Mouse (Mus musculus) heart, embryonic 15.5 days (tissue): ENCODE data around the gene Adamts18. TPM values are rescaled to one million over a fixed set of nuclear protein-coding genes. Genes with fewer than 3 reads are reported as not detected.

Source experiments
- ATAC-seq: fragments of 200-750 bp; cut with Nextera tagmentation; replicated peaks from 2 replicates; pipeline ENCODE4 v1.8.0; 2017; ENCODE audit warnings: low read depth, moderate TSS enrichment; ENCODE audit not compliant: insufficient number of reproducible peaks, insufficient read depth, low FRiP score
- H3K27ac ChIP-seq: fragments of 300-500 bp; sonication (generic); 2 replicates; pipeline ENCODE4 v1.5.1; 2015; ENCODE audit warnings: mild to moderate bottlenecking, inconsistent platforms
- H3K27me3 ChIP-seq: fragments of 300-500 bp; sonication (generic); 2 replicates; pipeline ENCODE4 v1.6.1; 2015; ENCODE audit warnings: inconsistent platforms
- H3K36me3 ChIP-seq: fragments of 300-500 bp; sonication (generic); 2 replicates; pipeline ENCODE4 v1.6.1; 2015; ENCODE audit warnings: mild to moderate bottlenecking, inconsistent platforms
- H3K4me1 ChIP-seq: fragments of 300-500 bp; sonication (generic); replicated peaks from 2 replicates; pipeline ENCODE4 v1.6.1; 2015; ENCODE audit warnings: inconsistent platforms
- H3K4me2 ChIP-seq: fragments of 300-500 bp; sonication (generic); 2 replicates; pipeline ENCODE4 v1.6.1; 2015; ENCODE audit warnings: inconsistent platforms, mild to moderate bottlenecking, moderate library complexity
- H3K4me3 ChIP-seq: fragments of 300-500 bp; sonication (generic); 2 replicates; pipeline ENCODE4 v1.5.1; 2015; ENCODE audit warnings: mild to moderate bottlenecking, inconsistent platforms
- H3K9ac ChIP-seq: fragments of 300-500 bp; sonication (generic); 2 replicates; pipeline ENCODE4 v1.6.1; 2015; ENCODE audit warnings: mild to moderate bottlenecking, inconsistent platforms
- H3K9me3 ChIP-seq: fragments of 300-500 bp; sonication (generic); replicated peaks from 2 replicates; pipeline ENCODE4 v1.6.1; 2016; ENCODE audit warnings: inconsistent platforms
- WGBS: fragments of 180-500 bp; shearing (Covaris S2); methylation state at CpG from one replicate; pipeline ENCODE4 v1.1.7; 2015; ENCODE audit warnings: mixed read lengths; 5-methylcytosine and 5-hydroxymethylcytosine counted together
- polyA plus RNA-seq: library from polyadenylated mRNA; unstranded; fragments of >200 nt; fragmentation: Nextera tagmentation; extraction: Ambion mirVana; gene quantifications from 2 replicates; pipeline ENCODE4 v1.2.1, GENCODE M21; 2015

Adamts18 gene
- polyA plus RNA-seq, 1 experiment from 2014 or later: 0.88 TPM

GRCm38 (mm10) chr8:113799550-113799949 lies 49.0 kb downstream of the Adamts18 start:
- Histone ChIP-seq H3K27ac (no peak overlapping the region), H3K9ac (no peak overlapping the region), H3K4me2 (no peak overlapping the region), H3K27me3 (no peaks in the 10 kb centered on the region), H3K4me1 (no peaks in the 10 kb centered on the region), H3K9me3 (no peaks in the 10 kb centered on the region), H3K4me3 (no peak overlapping the region), H3K36me3 (no peaks in the 10 kb centered on the region)
- ATAC-seq: no peak
- no CpG with 5 or more reads among the region's 5 CpGs for WGBS

DNA sequence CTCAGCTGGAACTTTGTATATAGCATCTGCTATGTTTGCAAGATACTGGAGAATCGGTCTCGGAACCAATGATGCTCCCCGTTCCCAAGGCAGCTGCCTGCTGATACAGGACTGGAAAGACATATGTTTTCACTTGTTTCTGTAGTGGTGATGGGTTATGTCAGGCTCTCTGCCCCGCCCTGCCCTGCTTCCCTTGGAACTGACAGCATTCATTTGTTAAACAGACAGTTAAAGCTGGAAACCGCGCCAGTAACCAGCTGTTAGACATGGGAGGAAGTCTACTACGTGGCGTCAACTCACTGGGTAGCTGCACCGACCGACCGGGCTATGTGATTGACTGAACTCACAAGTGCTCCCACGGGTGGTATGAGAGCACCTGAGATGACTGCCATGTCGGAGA lies 56.7 kb downstream of the Adamts18 start:
- Histone ChIP-seq H3K27me3 (no peaks in the 10 kb centered on the region), H3K4me1 (no peaks in the 10 kb centered on the region), H3K9ac (no peak overlapping the region), H3K9me3 (no peaks in the 10 kb centered on the region), H3K27ac (no peak overlapping the region), H3K4me2 (no peak overlapping the region), H3K36me3 (no peaks in the 10 kb centered on the region), H3K4me3 (no peak overlapping the region)
- no CpG with 5 or more reads among the region's 13 CpGs for WGBS
- no peak for ATAC-seq

GRCm38 (mm10) chr8:113791061-113791460 lies 57.5 kb downstream of the Adamts18 start:
- H3K36me3 ChIP-seq: no peaks in the 10 kb centered on the region
- no peaks in the 10 kb centered on the region for H3K4me1 ChIP-seq
- H3K4me2 ChIP-seq: no peak overlapping the region
- no peak overlapping the region for H3K27ac ChIP-seq
- H3K9ac ChIP-seq: no peak overlapping the region
- no peaks in the 10 kb centered on the region for H3K27me3 ChIP-seq
- no CpG with 5 or more reads among the region's 3 CpGs for WGBS
- H3K9me3 ChIP-seq: no peaks in the 10 kb centered on the region
- no peak overlapping the region for H3K4me3 ChIP-seq
- ATAC-seq: no peak

DNA sequence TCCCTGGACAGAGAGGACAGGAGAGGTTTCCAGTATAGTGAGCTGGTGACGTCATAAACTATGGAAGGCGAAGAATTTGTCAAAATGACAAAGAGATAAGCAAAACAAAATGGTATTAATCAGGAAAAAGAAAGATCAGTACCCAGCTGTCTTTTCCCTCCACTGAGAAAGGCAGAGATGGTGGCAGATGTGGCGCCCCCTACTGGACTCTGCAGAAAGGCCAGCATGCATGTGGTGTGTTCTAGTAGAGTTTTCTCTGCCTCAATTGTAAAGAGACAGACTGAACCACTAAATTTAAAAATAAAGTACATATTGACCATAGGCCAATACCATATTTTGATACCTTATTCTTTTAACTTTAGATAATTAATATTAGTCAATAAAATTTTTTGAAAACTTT lies 64.8 kb downstream of the Adamts18 start:
- Histone ChIP-seq H3K9ac (no peak overlapping the region), H3K4me2 (no peak overlapping the region), H3K4me1 (no peaks in the 10 kb centered on the region), H3K27ac (no peak overlapping the region), H3K27me3 (no peaks in the 10 kb centered on the region), H3K9me3 (no peaks in the 10 kb centered on the region), H3K4me3 (no peak overlapping the region), H3K36me3 (no peaks in the 10 kb centered on the region)
- WGBS: no CpG with 5 or more reads among the region's 3 CpGs
- no peak for ATAC-seq

GRCm38 (mm10) chr8:113781554-113781953 lies 67.0 kb downstream of the Adamts18 start:
- no peak overlapping the region for H3K27ac ChIP-seq
- WGBS: 44% methylated on average over 2 of the region's 2 CpGs
- no peak for ATAC-seq

GRCm38 (mm10) chr8:113775361-113775760 lies 73.2 kb downstream of the Adamts18 start:
- H3K27me3 ChIP-seq: no peaks in the 10 kb centered on the region
- no peak for ATAC-seq
- H3K9me3 ChIP-seq: no peaks in the 10 kb centered on the region
- H3K36me3 ChIP-seq: no peaks in the 10 kb centered on the region
- H3K4me2 ChIP-seq: no peak overlapping the region
- no peak overlapping the region for H3K9ac ChIP-seq
- no peaks in the 10 kb centered on the region for H3K4me1 ChIP-seq
- 74% methylated on average over 6 of the region's 6 CpGs for WGBS
- no peak overlapping the region for H3K4me3 ChIP-seq
- no peak overlapping the region for H3K27ac ChIP-seq

More at GRCm38 (mm10) chr8:113781554-113781953, 67.0 kb downstream of the Adamts18 start:
- Histone ChIP-seq H3K9ac (no peak overlapping the region), H3K4me2 (no peak overlapping the region), H3K27me3 (no peaks in the 10 kb centered on the region), H3K4me1 (no peaks in the 10 kb centered on the region), H3K9me3 (no peaks in the 10 kb centered on the region), H3K4me3 (no peak overlapping the region), H3K36me3 (no peaks in the 10 kb centered on the region)

GRCm38 (mm10) chr8:113768861-113769410 lies 79.6 kb downstream of the Adamts18 start:
- Histone ChIP-seq H3K27me3 (no peaks in the 10 kb centered on the region), H3K9me3 (no peaks in the 10 kb centered on the region), H3K36me3 (no peaks in the 10 kb centered on the region), H3K4me3 (no peak overlapping the region), H3K27ac (no peak overlapping the region), H3K9ac (no peak overlapping the region), H3K4me1 (no peaks in the 10 kb centered on the region), H3K4me2 (no peak overlapping the region)
- no peak for ATAC-seq
- 50% methylated on average over 8 of the region's 8 CpGs for WGBS

DNA sequence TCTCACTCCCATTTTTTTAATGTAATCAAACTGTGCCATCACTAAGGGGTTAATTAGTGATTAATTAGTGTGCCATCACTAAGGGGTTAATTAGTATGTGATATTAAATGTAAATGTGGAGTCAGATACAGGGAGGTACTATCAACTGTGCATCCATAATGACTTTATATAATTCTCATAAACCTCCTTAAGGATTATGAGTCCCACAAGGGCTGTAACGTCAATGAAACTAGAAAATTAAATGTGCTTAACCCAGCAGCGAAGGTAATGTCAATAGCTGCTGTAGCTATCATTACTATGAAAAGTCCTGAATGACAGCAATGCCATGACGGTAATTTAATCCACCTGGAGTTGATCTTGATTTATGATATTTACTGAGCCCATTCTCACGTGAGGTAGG lies 83.4 kb downstream of the Adamts18 start:
- H3K27me3 ChIP-seq: no peaks in the 10 kb centered on the region
- H3K4me3 ChIP-seq: no peak overlapping the region
- no peak for ATAC-seq
- H3K36me3 ChIP-seq: no peaks in the 10 kb centered on the region
- no peak overlapping the region for H3K27ac ChIP-seq
- no peaks in the 10 kb centered on the region for H3K9me3 ChIP-seq
- no peak overlapping the region for H3K4me2 ChIP-seq
- 80% methylated on average over 4 of the region's 4 CpGs for WGBS
- H3K4me1 ChIP-seq: no peaks in the 10 kb centered on the region
- no peak overlapping the region for H3K9ac ChIP-seq

GRCm38 (mm10) chr8:113763592-113764355 lies 84.8 kb downstream of the Adamts18 start:
- Histone ChIP-seq H3K4me1 (no peaks in the 10 kb centered on the region), H3K27me3 (no peaks in the 10 kb centered on the region), H3K9me3 (no peaks in the 10 kb centered on the region), H3K4me3 (no peak overlapping the region), H3K27ac (no peak overlapping the region), H3K36me3 (no peaks in the 10 kb centered on the region), H3K9ac (no peak overlapping the region), H3K4me2 (no peak overlapping the region)
- WGBS: 65% methylated on average over 10 of the region's 10 CpGs
- no peak for ATAC-seq

DNA sequence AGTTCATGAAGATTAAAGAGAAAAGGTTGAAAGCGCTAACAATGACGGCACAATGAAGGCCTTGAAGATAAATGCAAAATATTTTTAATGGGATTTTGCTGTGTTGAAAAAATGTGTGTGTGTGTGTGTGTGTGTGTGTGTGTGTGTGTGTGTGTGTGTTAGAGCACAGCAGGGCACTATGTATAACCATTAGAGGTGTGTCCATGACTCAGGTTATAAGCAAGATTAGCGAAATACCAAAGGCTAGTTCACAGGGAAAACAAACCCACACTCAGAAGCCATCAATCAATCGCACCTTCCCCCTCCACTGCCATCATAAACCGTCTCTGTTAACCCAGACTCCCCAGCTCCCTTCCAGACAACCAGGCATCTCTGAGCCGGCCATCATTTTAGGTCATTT lies 86.4 kb downstream of the Adamts18 start:
- H3K4me3 ChIP-seq: no peak overlapping the region

GRCm38 (mm10) chr8:113755866-113756265 lies 92.7 kb downstream of the Adamts18 start:
- Histone ChIP-seq H3K27me3 (no peaks in the 10 kb centered on the region), H3K4me1 (no peaks in the 10 kb centered on the region), H3K4me2 (no peak overlapping the region), H3K9ac (no peak overlapping the region), H3K9me3 (no peaks in the 10 kb centered on the region), H3K4me3 (no peak overlapping the region), H3K36me3 (no peaks in the 10 kb centered on the region), H3K27ac (no peak overlapping the region)
- no peak for ATAC-seq
- 64% methylated on average over 5 of the region's 5 CpGs for WGBS

More for the DNA sequence above, 86.4 kb downstream of the Adamts18 start:
- Histone ChIP-seq H3K9me3 (no peaks in the 10 kb centered on the region), H3K4me1 (no peaks in the 10 kb centered on the region), H3K27me3 (no peaks in the 10 kb centered on the region), H3K27ac (no peak overlapping the region), H3K4me2 (no peak overlapping the region), H3K9ac (no peak overlapping the region), H3K36me3 (no peaks in the 10 kb centered on the region)
- 59% methylated on average over 6 of the region's 6 CpGs for WGBS
- no peak for ATAC-seq

DNA sequence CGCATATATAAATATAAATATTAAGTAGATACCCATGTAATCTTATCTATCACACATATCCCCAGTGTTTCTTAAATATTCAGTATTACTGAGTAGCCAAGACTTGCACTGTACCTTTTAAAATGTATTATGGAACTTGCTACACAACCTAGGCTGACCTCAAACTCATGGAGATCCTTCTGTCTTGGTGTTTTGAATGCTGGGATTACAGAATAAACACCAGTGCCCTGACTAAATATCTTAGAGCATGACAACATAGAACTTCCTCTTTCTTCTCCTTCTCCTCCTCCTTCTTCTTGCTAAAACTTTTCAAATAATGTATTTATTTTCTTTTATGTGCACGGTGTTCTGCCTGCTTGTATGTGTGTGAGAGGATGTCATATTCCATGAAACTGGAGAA lies 95.4 kb downstream of the Adamts18 start:
- WGBS: 78% methylated on average over 2 of the region's 2 CpGs
- no peaks in the 10 kb centered on the region for H3K4me1 ChIP-seq
- ATAC-seq: no peak
- no peak overlapping the region for H3K4me3 ChIP-seq
- H3K4me2 ChIP-seq: no peak overlapping the region
- H3K9ac ChIP-seq: no peak overlapping the region
- no peaks in the 10 kb centered on the region for H3K9me3 ChIP-seq
- no peaks in the 10 kb centered on the region for H3K36me3 ChIP-seq
- H3K27me3 ChIP-seq: no peaks in the 10 kb centered on the region
- no peak overlapping the region for H3K27ac ChIP-seq
